In the genomic region with DNA sequence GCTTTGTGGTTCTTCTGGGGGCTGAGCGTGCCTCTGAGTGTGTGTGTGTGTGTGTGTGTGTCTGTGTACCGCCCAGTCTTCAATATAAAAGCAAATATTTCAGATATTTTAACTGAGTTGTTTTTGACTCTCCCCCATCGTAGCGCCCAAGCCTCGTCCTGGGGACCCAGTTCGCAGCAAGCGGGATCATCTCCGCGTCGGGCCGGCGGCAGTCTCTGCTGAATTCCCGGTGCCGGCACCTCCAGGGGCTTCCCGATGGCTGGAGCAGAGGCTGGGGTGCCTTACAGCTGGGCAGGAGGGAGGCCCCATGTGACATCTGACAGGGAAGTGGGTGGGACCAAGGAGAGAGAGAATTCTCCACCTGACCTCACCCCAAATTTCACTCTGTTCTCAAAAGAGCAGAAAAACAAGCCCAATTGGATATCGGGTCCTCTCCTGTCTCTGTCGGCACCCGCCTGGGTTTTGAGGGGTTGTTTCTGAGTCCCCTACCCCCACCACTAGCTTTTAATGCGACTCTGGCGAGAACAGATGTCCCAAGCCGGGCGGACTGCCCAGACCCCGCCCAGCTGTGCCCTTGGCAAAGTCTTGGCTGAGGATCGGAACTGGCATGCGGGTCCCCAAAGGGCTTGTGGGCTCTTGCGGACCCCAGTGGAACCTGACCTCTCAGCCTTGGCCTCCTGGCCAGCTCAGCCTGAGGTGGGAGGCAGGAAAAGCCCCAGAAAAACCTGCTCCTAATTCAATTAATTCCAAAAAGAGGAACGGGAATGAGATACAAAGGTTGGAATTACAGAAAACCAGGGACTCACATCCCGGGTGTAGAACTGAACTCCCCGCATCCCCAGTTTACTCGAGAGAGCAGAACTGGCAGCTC, we compare ENCODE assay signal across 16 mouse cellular contexts. TPM values are rescaled to one million over a fixed set of nuclear protein-coding genes. Genes with fewer than 3 reads are reported as not detected.
DNase-seq lines count a peak whose midpoint lies in the region; ATAC-seq and TF ChIP-seq lines count a peak whose summit lies in the region.
"Had no signal": no experiment of that assay in that cellular context is flagged by ENCODE, and none has a peak within 500 bp of the region (broad histone marks: within the 10 kb centered on the region; RNA-seq: fewer than 3 reads in every experiment).

No protein-coding gene starts in this region.

- H3K27ac ChIP-seq in left cerebral cortex, adult 2 months, result peak overlapping the region; percentile 91
- peak overlapping the region; percentile 94 for H3K27ac ChIP-seq in forebrain, embryonic 13.5 days
- H3K27ac ChIP-seq in liver, embryonic 11.5 days (ENCODE audit: low read depth, low read length), result no peak overlapping the region
- H3K27ac ChIP-seq: midbrain, embryonic 12.5 days had no signal

- no peaks in the 10 kb centered on the region for H3K9me3 ChIP-seq in forebrain, embryonic 13.5 days (replicated peaks)
- no peaks in the 10 kb centered on the region for H3K9me3 ChIP-seq in liver, embryonic 11.5 days (ENCODE audit: control insufficient read depth, low read length)
- H3K9me3 ChIP-seq: midbrain, embryonic 12.5 days had no signal

- peak; percentile 36; the same call in 1 of the 2 replicates for ATAC-seq in forebrain, embryonic 13.5 days
- no peak for ATAC-seq in liver, embryonic 11.5 days (replicated peaks; ENCODE audit: low FRiP score)

- H3K36me3 ChIP-seq in forebrain, embryonic 13.5 days (ENCODE audit: poor library complexity, severe bottlenecking), result no peaks in the 10 kb centered on the region
- no peaks in the 10 kb centered on the region for H3K36me3 ChIP-seq in liver, embryonic 11.5 days (ENCODE audit: control insufficient read depth, insufficient read depth, low read length)
- H3K36me3 ChIP-seq: midbrain, embryonic 12.5 days had no signal

- H3K9ac ChIP-seq in forebrain, embryonic 13.5 days, result peak overlapping the region; percentile 61
- H3K9ac ChIP-seq in liver, embryonic 11.5 days (ENCODE audit: low read depth, low read length), result no peak overlapping the region
- H3K9ac ChIP-seq: midbrain, embryonic 12.5 days had no signal

- H3K4me2 ChIP-seq in forebrain, embryonic 13.5 days, result peak overlapping the region; percentile 55
- H3K4me2 ChIP-seq in liver, embryonic 11.5 days, result no peak overlapping the region
- H3K4me2 ChIP-seq: midbrain, embryonic 12.5 days had no signal

- peaks cover 71% of the 10 kb centered on the region for H3K4me1 ChIP-seq in forebrain, embryonic 13.5 days
- H3K4me1 ChIP-seq in liver, embryonic 11.5 days (replicated peaks; ENCODE audit: control insufficient read depth, insufficient read depth, low read length), result no peaks in the 10 kb centered on the region

- 1% methylated on average over 30 of the region's 30 CpGs for WGBS in forebrain, embryonic 13.5 days
- WGBS in liver, embryonic 11.5 days, result 4% methylated on average over 30 of the region's 30 CpGs

- peak in 1 of 2 experiments; percentile 24 for DNase-seq in left cerebral cortex, adult 2 months (ENCODE audit: extremely low spot score in 1 of 2, low spot score in 2 of 2)
- no peak for DNase-seq in left cerebral cortex, adult 11 months (ENCODE audit: low spot score)
- peak; percentile 77 for DNase-seq in cerebellum, adult 9-10 months
- DNase-seq in neural tube, embryonic 10.5 days (ENCODE audit: extremely low spot score, low spot score), result peak; percentile 43
- no peak for DNase-seq in lung, adult 18-20 months
- DNase-seq in urinary bladder, adult 2 months (ENCODE audit: low spot score), result no peak
- no peak for DNase-seq in liver, embryonic 11.5 days (ENCODE audit: low spot score)
- DNase-seq: gastrocnemius, postnatal 25 days had no signal

- no peak for TF ChIP-seq CTCF in left cerebral cortex, adult 2 months (IDR thresholded peaks at IDR 0.05)

- intact Hi-C loops in left cerebral cortex, adult 2 months (cut with DNase I), result no loop called here

- H3K4me3 ChIP-seq in left cerebral cortex, adult 2 months, result peak overlapping the region; percentile 41
- peak overlapping the region; percentile 27 for H3K4me3 ChIP-seq in forebrain, embryonic 13.5 days
- no peak overlapping the region for H3K4me3 ChIP-seq in liver, embryonic 11.5 days (ENCODE audit: low read depth, low read length)
- H3K4me3 ChIP-seq: erythroblast, embryonic 14.5 days; midbrain, embryonic 12.5 days had no signal

- peaks cover 100% of the 10 kb centered on the region for H3K27me3 ChIP-seq in forebrain, embryonic 13.5 days
- H3K27me3 ChIP-seq in liver, embryonic 11.5 days (replicated peaks; ENCODE audit: control insufficient read depth, insufficient read depth, low read length), result peaks cover 99% of the 10 kb centered on the region

RNA-seq across cellular contexts. Expression of a gene that starts 8.4 kb away (rescaled TPM):
- total RNA-seq in left cerebral cortex, adult 2 months (2021), result 10 to 100 TPM; 70.2 to 76.3 TPM
- 45.4 and 72.1 TPM in 2 replicates for polyA plus RNA-seq in forebrain, embryonic 13.5 days (2015; fragmentation: Nextera tagmentation; extraction: Ambion mirVana)
- not detected in 2 replicates for polyA plus RNA-seq in urinary bladder, adult 2 months (2012; rRNA removed)
- polyA plus RNA-seq in liver, embryonic 11.5 days (2014; fragmentation: Nextera tagmentation; extraction: Ambion mirVana), result 0.10 and 0.18 TPM in 2 replicates
- total RNA-seq: CH12.LX; gastrocnemius, postnatal 25 days; heart, postnatal 25 days had no signal
- polyA plus RNA-seq: erythroblast, embryonic 14.5 days; kidney, embryonic 14.5 days; liver, embryonic 16.5 days; stomach, embryonic 16.5 days had no signal

RNA-seq across cellular contexts. Expression of a gene that starts 27.2 kb away (rescaled TPM):
- 100 to 1,000 TPM; 146 to 208 TPM for total RNA-seq in left cerebral cortex, adult 2 months (2021)
- polyA plus RNA-seq in forebrain, embryonic 13.5 days (2015; fragmentation: Nextera tagmentation; extraction: Ambion mirVana), result 14.6 and 20.0 TPM in 2 replicates
- 0.07 and 0.15 TPM in 2 replicates for polyA plus RNA-seq in urinary bladder, adult 2 months (2012; rRNA removed)
- 0.38 TPM in 1 of 2 replicates, not detected in the other for polyA plus RNA-seq in liver, embryonic 11.5 days (2014; fragmentation: Nextera tagmentation; extraction: Ambion mirVana)

RNA-seq across cellular contexts. Expression of a gene that starts 37.1 kb away (rescaled TPM):
- 10 to 100 TPM; 35.7 to 42.4 TPM for total RNA-seq in left cerebral cortex, adult 2 months (2021)
- 44.0 and 45.5 TPM in 2 replicates for polyA plus RNA-seq in forebrain, embryonic 13.5 days (2015; fragmentation: Nextera tagmentation; extraction: Ambion mirVana)
- 34.8 and 45.8 TPM in 2 replicates for polyA plus RNA-seq in urinary bladder, adult 2 months (2012; rRNA removed)
- 25.3 and 28.9 TPM in 2 replicates for polyA plus RNA-seq in liver, embryonic 11.5 days (2014; fragmentation: Nextera tagmentation; extraction: Ambion mirVana)

Comparison
In these comparisons a context has a peak if more than half of its experiments do, and no peak if none do; other contexts are left out.
1. DNase-seq: peak in cerebellum, adult 9-10 months (single experiment) and neural tube, embryonic 10.5 days (single experiment); none in left cerebral cortex, adult 11 months (single experiment), lung, adult 18-20 months (0 of 2), urinary bladder, adult 2 months (single experiment) and liver, embryonic 11.5 days (single experiment).
2. RNA of a gene that starts 8.4 kb away (polyA plus RNA-seq): 45.4 to 72.1 TPM in forebrain, embryonic 13.5 days; 0.10 to 0.18 TPM in liver, embryonic 11.5 days and not detected in urinary bladder, adult 2 months; every median in the first group is over 10 times any median in the second.
3. RNA of a gene that starts 27.2 kb away (polyA plus RNA-seq): 14.6 to 20.0 TPM in forebrain, embryonic 13.5 days; 0.38 TPM in liver, embryonic 11.5 days and 0.07 to 0.15 TPM in urinary bladder, adult 2 months; every median in the first group is over 10 times any median in the second.